Mouse (Mus musculus): ENCODE data around the gene Zkscan14. TPM values are rescaled to one million over a fixed set of nuclear protein-coding genes. Genes with fewer than 3 reads are reported as not detected.

Gene Zkscan14
- total and polyA plus RNA-seq, 2 experiments from 2014 or later: 6.3 to 9.8 TPM

DNA sequence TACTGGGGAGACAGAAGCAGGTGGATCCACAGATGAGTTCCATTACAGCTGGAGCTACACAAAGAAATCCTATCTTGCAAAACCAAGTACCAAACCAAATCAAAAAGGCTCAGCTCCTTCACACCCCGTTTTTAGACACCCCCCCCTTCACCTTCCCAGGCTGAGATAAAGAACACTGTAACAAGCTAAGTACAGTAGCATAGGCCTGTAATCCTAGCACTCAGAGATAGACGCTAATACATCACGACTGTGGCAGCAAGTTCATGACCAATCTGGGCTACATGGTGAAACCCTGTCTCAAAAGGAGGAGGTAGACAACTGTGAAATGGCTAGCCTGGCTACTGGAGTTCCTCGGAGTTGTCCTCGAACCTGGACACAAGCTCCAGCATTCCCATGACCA, 11.3 kb downstream of the Zkscan14 start:
- DNase-seq (ENCODE audit: low spot score) (no peak), ATAC-seq (ENCODE audit: insufficient read depth, low read depth) (peak; percentile 10; the same call in 1 of the 2 replicates)
- TF ChIP-seq EP300 (IDR thresholded peaks at IDR 0.05; ENCODE audit: low read depth) (no peak), CTCF (IDR thresholded peaks at IDR 0.05; ENCODE audit: low read depth) (no peak)
- 15% methylated on average over 5 of the region's 5 CpGs for WGBS
- H3K36me3 ChIP-seq (replicated peaks; ENCODE audit: control insufficient read depth, insufficient read depth, low read length): peaks cover 43% of the 10 kb centered on the region
- H3K9ac ChIP-seq (replicated peaks; ENCODE audit: low read depth, low read length): peak overlapping the region; percentile 94
- H3K4me1 ChIP-seq (ENCODE audit: control insufficient read depth, insufficient read depth): peaks cover 13% of the 10 kb centered on the region
- H3K27ac ChIP-seq (ENCODE audit: low read depth): peak overlapping the region; percentile 92
- H3K27me3 ChIP-seq (ENCODE audit: control insufficient read depth, insufficient read depth, low read length): no peaks in the 10 kb centered on the region
- peak overlapping the region; percentile 86 for H3K4me2 ChIP-seq (ENCODE audit: low read depth, low read length)
- no peaks in the 10 kb centered on the region for H3K9me3 ChIP-seq (replicated peaks; ENCODE audit: control insufficient read depth, low read length)
- H3K4me3 ChIP-seq (ENCODE audit: low read depth, low read length): peak overlapping the region; percentile 86

DNA sequence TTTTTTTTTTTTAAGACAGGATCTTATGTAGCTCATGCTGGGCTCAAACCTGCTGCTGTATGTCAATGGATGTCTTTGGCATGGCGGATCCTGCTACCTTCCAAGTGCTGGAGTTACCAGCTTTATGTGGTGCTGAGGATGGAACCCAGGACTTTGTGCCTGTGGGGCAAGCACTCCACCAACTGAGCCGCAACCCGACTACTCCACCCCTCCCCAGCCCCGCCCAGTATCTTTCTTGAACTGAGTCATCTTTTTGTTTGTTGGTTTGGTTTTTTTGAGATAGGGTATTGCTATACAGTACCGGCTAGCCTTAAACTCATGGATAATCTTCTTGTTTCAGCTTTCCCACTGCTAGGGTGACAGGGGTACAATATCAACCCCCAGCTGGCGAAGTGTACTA, 12.3 kb downstream of the Zkscan14 start:
- Histone ChIP-seq H3K4me1 (ENCODE audit: control insufficient read depth, insufficient read depth) (peaks cover 13% of the 10 kb centered on the region), H3K27ac (ENCODE audit: low read depth) (no peak overlapping the region), H3K4me3 (ENCODE audit: low read depth, low read length) (peak overlapping the region; percentile 86; the same call in 1 of the 2 replicates), H3K27me3 (ENCODE audit: control insufficient read depth, insufficient read depth, low read length) (no peaks in the 10 kb centered on the region), H3K4me2 (ENCODE audit: low read depth, low read length) (peak overlapping the region; percentile 86), H3K36me3 (replicated peaks; ENCODE audit: control insufficient read depth, insufficient read depth, low read length) (peaks cover 42% of the 10 kb centered on the region), H3K9ac (replicated peaks; ENCODE audit: low read depth, low read length) (no peak overlapping the region), H3K9me3 (replicated peaks; ENCODE audit: control insufficient read depth, low read length) (no peaks in the 10 kb centered on the region)
- ATAC-seq (ENCODE audit: insufficient read depth, low read depth): no peak
- DNase-seq (ENCODE audit: low spot score): no peak
- TF ChIP-seq EP300 (IDR thresholded peaks at IDR 0.05; ENCODE audit: low read depth) (no peak), CTCF (IDR thresholded peaks at IDR 0.05; ENCODE audit: low read depth) (no peak)
- WGBS: 85% methylated on average over 6 of the region's 6 CpGs

DNA sequence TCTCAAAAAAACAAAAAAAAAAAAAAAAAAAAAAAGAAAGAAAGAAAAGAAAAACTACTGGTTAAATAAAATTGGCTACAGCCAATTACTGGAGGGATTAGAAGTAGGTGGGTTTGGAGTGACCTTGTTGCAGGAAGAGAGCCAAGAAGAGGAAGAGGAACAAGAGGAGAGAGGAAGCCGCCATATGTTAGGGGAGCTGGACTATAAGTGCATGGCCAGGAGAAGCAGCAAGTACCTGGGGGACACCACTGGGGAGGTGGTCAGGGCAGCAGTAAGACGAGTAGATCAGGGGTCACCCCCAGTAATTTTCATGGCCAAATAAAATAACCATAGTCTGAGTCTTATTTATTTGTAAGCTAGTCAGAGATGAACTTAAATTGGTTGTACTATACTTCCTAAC, 16.4 kb downstream of the Zkscan14 start:
- DNase-seq (ENCODE audit: low spot score): no peak
- Histone ChIP-seq H3K27ac (ENCODE audit: low read depth) (no peak overlapping the region), H3K4me1 (ENCODE audit: control insufficient read depth, insufficient read depth) (peaks cover 8% of the 10 kb centered on the region), H3K9ac (replicated peaks; ENCODE audit: low read depth, low read length) (no peak overlapping the region), H3K4me2 (ENCODE audit: low read depth, low read length) (no peak overlapping the region), H3K36me3 (replicated peaks; ENCODE audit: control insufficient read depth, insufficient read depth, low read length) (peaks cover 76% of the 10 kb centered on the region), H3K9me3 (replicated peaks; ENCODE audit: control insufficient read depth, low read length) (no peaks in the 10 kb centered on the region), H3K27me3 (ENCODE audit: control insufficient read depth, insufficient read depth, low read length) (no peaks in the 10 kb centered on the region), H3K4me3 (ENCODE audit: low read depth, low read length) (no peak overlapping the region)
- no peak for ATAC-seq (ENCODE audit: insufficient read depth, low read depth)
- WGBS: 77% methylated on average over 2 of the region's 2 CpGs
- TF ChIP-seq EP300 (IDR thresholded peaks at IDR 0.05; ENCODE audit: low read depth) (no peak), CTCF (IDR thresholded peaks at IDR 0.05; ENCODE audit: low read depth) (no peak)

DNA sequence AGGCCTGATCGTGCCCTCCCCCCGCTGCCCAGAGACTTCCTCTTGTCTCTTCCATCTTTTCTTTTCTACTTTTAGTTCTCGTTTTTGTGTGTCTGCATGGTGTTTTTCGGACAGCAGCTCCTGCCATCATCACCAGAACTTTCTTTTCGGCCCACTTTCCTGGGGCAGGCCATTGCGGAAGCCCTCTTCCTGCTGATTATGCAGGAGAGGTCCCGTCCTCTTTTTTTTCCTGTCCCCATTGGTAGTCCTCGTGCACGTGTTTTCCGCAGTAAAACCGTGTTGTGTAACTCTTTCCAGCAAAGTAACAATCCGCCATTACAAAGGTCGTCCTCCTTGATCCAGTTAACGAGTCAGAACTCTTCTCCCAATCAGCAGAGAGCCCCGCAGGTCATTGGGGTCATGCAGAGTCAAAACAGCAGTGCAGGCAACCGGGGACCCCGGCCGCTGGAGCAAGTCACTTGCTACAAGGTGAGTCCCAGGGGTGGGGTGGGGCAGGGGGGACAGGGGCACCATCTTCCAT, 23.1 kb downstream of the Zkscan14 start:
- peaks cover 94% of the 10 kb centered on the region for H3K36me3 ChIP-seq (replicated peaks; ENCODE audit: control insufficient read depth, insufficient read depth, low read length)
- DNase-seq (ENCODE audit: low spot score): no peak
- 85% methylated on average over 18 of the region's 18 CpGs for WGBS
- TF ChIP-seq EP300 (IDR thresholded peaks at IDR 0.05; ENCODE audit: low read depth): no peak
- no peak for TF ChIP-seq CTCF (IDR thresholded peaks at IDR 0.05; ENCODE audit: low read depth)
- no peak overlapping the region for H3K4me3 ChIP-seq (ENCODE audit: low read depth, low read length)
- H3K27me3 ChIP-seq (ENCODE audit: control insufficient read depth, insufficient read depth, low read length): no peaks in the 10 kb centered on the region
- no peak for ATAC-seq (ENCODE audit: insufficient read depth, low read depth)
- no peak overlapping the region for H3K27ac ChIP-seq (ENCODE audit: low read depth)
- no peak overlapping the region for H3K9ac ChIP-seq (replicated peaks; ENCODE audit: low read depth, low read length)
- no peak overlapping the region for H3K4me2 ChIP-seq (ENCODE audit: low read depth, low read length)
- H3K4me1 ChIP-seq (ENCODE audit: control insufficient read depth, insufficient read depth): no peaks in the 10 kb centered on the region
- no peaks in the 10 kb centered on the region for H3K9me3 ChIP-seq (replicated peaks; ENCODE audit: control insufficient read depth, low read length)

DNA sequence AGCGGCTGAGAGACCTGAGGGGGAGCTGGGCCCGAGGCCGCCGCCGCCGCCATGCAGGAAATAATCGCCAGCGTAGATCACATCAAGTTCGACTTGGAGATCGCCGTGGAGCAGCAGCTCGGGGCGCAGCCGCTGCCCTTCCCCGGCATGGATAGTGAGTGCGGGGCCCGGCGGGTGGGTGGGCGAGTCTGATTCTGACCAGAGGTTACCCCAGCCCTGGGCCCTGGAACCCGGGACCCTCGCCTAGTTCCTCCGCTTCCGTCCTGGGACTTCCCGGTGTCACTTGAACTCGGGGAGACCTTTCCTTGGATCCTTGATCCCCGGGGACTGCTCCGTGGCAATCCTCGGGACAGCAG, 34.4 kb downstream of the Zkscan14 start:
- peak; percentile 7; the same call in 1 of the 2 replicates for ATAC-seq (ENCODE audit: insufficient read depth, low read depth)
- Histone ChIP-seq H3K9me3 (replicated peaks; ENCODE audit: control insufficient read depth, low read length) (no peaks in the 10 kb centered on the region), H3K4me1 (ENCODE audit: control insufficient read depth, insufficient read depth) (peaks cover 24% of the 10 kb centered on the region), H3K27ac (ENCODE audit: low read depth) (peak overlapping the region; percentile 68), H3K4me2 (ENCODE audit: low read depth, low read length) (peak overlapping the region; percentile 81), H3K27me3 (ENCODE audit: control insufficient read depth, insufficient read depth, low read length) (no peaks in the 10 kb centered on the region), H3K4me3 (ENCODE audit: low read depth, low read length) (peak overlapping the region; percentile 79), H3K36me3 (replicated peaks; ENCODE audit: control insufficient read depth, insufficient read depth, low read length) (peaks cover 33% of the 10 kb centered on the region), H3K9ac (replicated peaks; ENCODE audit: low read depth, low read length) (peak overlapping the region; percentile 94)
- WGBS: under 1% methylated on average over 27 of the region's 28 CpGs
- no peak for DNase-seq (ENCODE audit: low spot score)
- no peak for TF ChIP-seq CTCF (IDR thresholded peaks at IDR 0.05; ENCODE audit: low read depth)
- TF ChIP-seq EP300 (IDR thresholded peaks at IDR 0.05; ENCODE audit: low read depth): peak; percentile 3; the same call in 1 of the 2 replicates
